Mouse (Mus musculus) ES-E14 (cell line): Measurements from ENCODE around the gene Tapt1. TPM values are rescaled to one million over a fixed set of nuclear protein-coding genes. Genes with fewer than 3 reads are reported as not detected.

Source experiments
- DNase-seq: peaks from one replicate; pipeline ENCODE4 v3.0.0-alpha.2; 2013; ENCODE audit warnings: low read depth, low spot score
- H3K27ac ChIP-seq: 2 replicates; pipeline ENCODE4 v1.5.1; 2012; ENCODE audit warnings: low read depth, mild to moderate bottlenecking, low read length, moderate library complexity, mixed read lengths; ENCODE audit not compliant: poor library complexity, insufficient read depth, severe bottlenecking
- H3K36me3 ChIP-seq: 2 replicates; pipeline ENCODE4 v1.6.1; 2012; ENCODE audit warnings: mild to moderate bottlenecking, low read length, moderate library complexity, mixed read lengths; ENCODE audit not compliant: control insufficient read depth, poor library complexity, insufficient read depth, severe bottlenecking
- H3K4me1 ChIP-seq, 2 experiments: fragments of 150-350 bp in 1 of 2; sonication (generic) in 1 of 2; 2 replicates each; pipeline ENCODE4 v1.6.1; 2012; ENCODE audit warnings: low read length in 2 of 2, mild to moderate bottlenecking in 1 of 2, mixed read lengths in 1 of 2; ENCODE audit not compliant: control insufficient read depth in 2 of 2, insufficient read depth in 2 of 2, poor library complexity in 1 of 2
- H3K4me3 ChIP-seq, 2 experiments: fragments of 150-350 bp in 1 of 2; sonication (generic) in 1 of 2; 2 replicates each; pipeline ENCODE4 v1.5.1; 2012; ENCODE audit warnings: low read length in 2 of 2, low read depth in 1 of 2, mild to moderate bottlenecking in 1 of 2, mixed read lengths in 1 of 2; ENCODE audit not compliant: insufficient read depth in 1 of 2, poor library complexity in 1 of 2, severe bottlenecking in 1 of 2
- H3K9ac ChIP-seq: 2 replicates; pipeline ENCODE4 v1.6.1; 2012; ENCODE audit warnings: low read depth, mild to moderate bottlenecking, low read length, mixed read lengths; ENCODE audit not compliant: poor library complexity, insufficient read depth, severe bottlenecking
- H3K9me3 ChIP-seq: fragments of 150-350 bp; sonication (generic); 2 replicates; pipeline ENCODE4 v1.6.1; 2012; ENCODE audit warnings: low read depth, mild to moderate bottlenecking, low read length; ENCODE audit not compliant: control insufficient read depth, insufficient read depth
- CHD2 ChIP-seq: IDR thresholded peaks from 2 replicates; pipeline ENCODE4 v1.6.1; 2014; ENCODE audit warnings: mild to moderate bottlenecking, low read depth, low read length, inconsistent platforms
- HCFC1 ChIP-seq: IDR thresholded peaks from 2 replicates; pipeline ENCODE4 v1.6.1; 2012; ENCODE audit warnings: low read length, inconsistent platforms, borderline replicate concordance; ENCODE audit not compliant: insufficient read depth
- MAFK ChIP-seq: IDR thresholded peaks from 2 replicates; pipeline ENCODE4 v1.6.1; 2014; ENCODE audit warnings: mild to moderate bottlenecking, low read depth, low read length, inconsistent platforms; ENCODE audit not compliant: insufficient read depth
- ZC3H11A ChIP-seq: IDR thresholded peaks from 2 replicates; pipeline ENCODE4 v1.6.1; 2012; ENCODE audit warnings: low read depth, mild to moderate bottlenecking, inconsistent platforms, low read length, borderline replicate concordance
- ZNF384 ChIP-seq: IDR thresholded peaks from 2 replicates; pipeline ENCODE4 v1.6.1; 2012; ENCODE audit warnings: low read depth, low read length, inconsistent platforms
- in situ Hi-C, 2 experiments: fragments of 600-800 bp; cut with MboI; formaldehyde crosslinking; loops; one replicate each; pipeline ENCODE4 v1.15.1; 2025; ENCODE audit warnings: low sequenced_read_pairs in 2 of 2, inconsistent platforms in 1 of 2; ENCODE audit not compliant: unreplicated experiment in 2 of 2
- total RNA-seq: library from RNA; depleted of rRNA; stranded (reverse); fragments of 300-350 nt; gene quantifications from 2 replicates; pipeline ENCODE4 v1.2.3, GENCODE M21; 2012

Tapt1 gene
- total RNA-seq, 1 experiment, result 25.9 TPM

GRCm38 (mm10) chr5:44253449-44253848 lies 27.0 kb upstream of the Tapt1 start:
- Histone ChIP-seq H3K9ac (no peak overlapping the region), H3K27ac (no peak overlapping the region), H3K36me3 (no peaks in the 10 kb centered on the region), H3K4me3 (no peak overlapping the region), H3K9me3 (no peaks in the 10 kb centered on the region), H3K4me1 (no peaks in the 10 kb centered on the region)
- no peak for TF ChIP-seq ZC3H11A
- TF ChIP-seq CHD2, result no peak
- no peak for TF ChIP-seq HCFC1
- TF ChIP-seq ZNF384, result no peak
- TF ChIP-seq MAFK, result no peak
- in situ Hi-C loops, result no loop called here
- DNase-seq, result no peak

DNA sequence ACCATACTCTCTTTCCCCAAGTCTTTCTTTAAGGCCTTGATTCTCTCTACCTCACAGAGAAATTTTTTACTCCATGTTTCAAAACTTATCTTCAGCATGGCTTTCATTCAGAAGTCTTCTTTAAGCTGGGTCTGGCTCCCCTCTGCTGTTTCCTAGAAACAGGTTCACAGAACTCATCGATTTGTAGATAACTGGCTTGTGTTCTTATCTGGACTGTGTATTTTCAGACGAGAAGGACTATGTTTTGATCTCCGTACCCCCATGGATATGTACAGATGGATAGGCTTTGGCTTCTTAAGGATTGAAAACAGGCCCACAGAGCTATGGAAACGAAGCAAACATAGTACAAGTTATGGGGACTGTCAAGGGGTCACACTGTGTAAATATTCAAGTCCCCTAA lies 26.0 kb upstream of the Tapt1 start:
- H3K9ac ChIP-seq, result no peak overlapping the region
- H3K27ac ChIP-seq, result no peak overlapping the region
- H3K4me3 ChIP-seq, result no peak overlapping the region
- TF ChIP-seq HCFC1, result no peak
- no peak for TF ChIP-seq ZNF384
- TF ChIP-seq CHD2, result no peak
- TF ChIP-seq ZC3H11A, result no peak
- no peak for TF ChIP-seq MAFK
- no peaks in the 10 kb centered on the region for H3K4me1 ChIP-seq
- in situ Hi-C loops, result no loop called here
- H3K9me3 ChIP-seq, result no peaks in the 10 kb centered on the region
- DNase-seq, result no peak
- H3K36me3 ChIP-seq, result no peaks in the 10 kb centered on the region

GRCm38 (mm10) chr5:44250211-44250955 lies 24.0 kb upstream of the Tapt1 start:
- Histone ChIP-seq H3K4me3 (no peak overlapping the region), H3K4me1 (no peaks in the 10 kb centered on the region), H3K9me3 (no peaks in the 10 kb centered on the region), H3K27ac (no peak overlapping the region), H3K9ac (no peak overlapping the region), H3K36me3 (no peaks in the 10 kb centered on the region)
- in situ Hi-C loops, result no loop called here
- no peak for DNase-seq
- TF ChIP-seq MAFK, result no peak
- TF ChIP-seq CHD2, result no peak

DNA sequence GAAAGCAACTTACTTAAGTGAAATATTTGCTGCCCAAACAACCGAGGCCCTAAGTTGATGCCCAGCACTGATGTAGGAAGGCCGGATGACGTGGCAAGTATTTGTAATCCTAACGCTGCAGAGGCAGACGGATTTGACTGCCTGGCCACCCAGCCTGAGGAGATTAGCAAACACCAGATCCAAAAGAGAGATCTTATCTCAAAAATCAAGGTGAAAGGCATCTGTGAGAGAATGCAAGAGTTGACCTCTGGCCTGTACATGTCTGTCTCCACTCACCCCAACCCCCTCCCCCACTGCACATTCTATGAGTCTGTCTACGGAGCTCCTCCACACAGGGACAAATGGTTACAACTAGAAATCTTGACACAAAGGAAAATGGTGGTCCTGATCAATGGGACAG lies 22.9 kb upstream of the Tapt1 start:
- in situ Hi-C loops, result no loop called here
- H3K4me3 ChIP-seq, result no peak overlapping the region
- DNase-seq, result no peak

More for the DNA sequence above, 22.9 kb upstream of the Tapt1 start:
- Histone ChIP-seq H3K9ac (no peak overlapping the region), H3K4me1 (no peaks in the 10 kb centered on the region), H3K36me3 (no peaks in the 10 kb centered on the region), H3K27ac (no peak overlapping the region), H3K9me3 (no peaks in the 10 kb centered on the region)
- TF ChIP-seq ZNF384 (no peak), HCFC1 (no peak), ZC3H11A (no peak), MAFK (no peak), CHD2 (no peak)
